Mouse (Mus musculus) cerebellum, adult 9-11 months (tissue): Measurements from ENCODE around the gene Atad5.
"Not testable (repeated sequence)": the region's sequence is repeated elsewhere in the genome, so short reads cannot be mapped to it uniquely, and the experiment has no call there.

Source experiments
- DNase-seq: peaks from one replicate; pipeline ENCODE4 v3.0.0; 2022

Atad5 gene

GRCm38 (mm10) chr11:80088917-80089816 lies at the start of gene Atad5:
TSS of gene Atad5 (plus strand) at chr11:80089400.
- DNase-seq, result peak; percentile 82

GRCm38 (mm10) chr11:80042615-80043418 lies 46.4 kb upstream of the Atad5 start:
- DNase-seq, result peak; percentile 12

- DNase-seq, result no peak
Observed at GRCm38 (mm10) chr11:80043419-80043817, 45.8 kb upstream of the Atad5 start.

GRCm38 (mm10) chr11:80046856-80047255 lies 42.3 kb upstream of the Atad5 start:
- DNase-seq, result no peak

- no peak for DNase-seq
Observed at GRCm38 (mm10) chr11:80050088-80050487, 39.1 kb upstream of the Atad5 start.

- no peak for DNase-seq
Observed at GRCm38 (mm10) chr11:80052456-80052855, 36.7 kb upstream of the Atad5 start.

- DNase-seq, result no peak
Observed at GRCm38 (mm10) chr11:80053171-80053570, 36.0 kb upstream of the Atad5 start.

- DNase-seq, result no peak
Observed at GRCm38 (mm10) chr11:80054659-80055058, 34.5 kb upstream of the Atad5 start.

- no peak for DNase-seq
Observed at GRCm38 (mm10) chr11:80056141-80056540, 33.1 kb upstream of the Atad5 start.

GRCm38 (mm10) chr11:80062159-80062558 lies 27.0 kb upstream of the Atad5 start:
- no peak for DNase-seq

GRCm38 (mm10) chr11:80066373-80066772 lies 22.8 kb upstream of the Atad5 start:
- DNase-seq, result not testable (repeated sequence)

- no peak for DNase-seq
Observed at GRCm38 (mm10) chr11:80067558-80067957, 21.6 kb upstream of the Atad5 start.

GRCm38 (mm10) chr11:80069815-80070214 lies 19.4 kb upstream of the Atad5 start:
- DNase-seq, result no peak

GRCm38 (mm10) chr11:80071039-80071438 lies 18.2 kb upstream of the Atad5 start:
- DNase-seq, result no peak

- DNase-seq, result no peak
Observed at GRCm38 (mm10) chr11:80072365-80072764, 16.8 kb upstream of the Atad5 start.

GRCm38 (mm10) chr11:80075608-80076277 lies 13.5 kb upstream of the Atad5 start:
- DNase-seq, result no peak

GRCm38 (mm10) chr11:80077784-80078545 lies 11.2 kb upstream of the Atad5 start:
- no peak for DNase-seq

- DNase-seq, result no peak
Observed at GRCm38 (mm10) chr11:80078831-80079230, 10.4 kb upstream of the Atad5 start.

- DNase-seq, result no peak
Observed at GRCm38 (mm10) chr11:80079751-80080150, 9.4 kb upstream of the Atad5 start.

GRCm38 (mm10) chr11:80080381-80080825 lies 8.8 kb upstream of the Atad5 start:
- no peak for DNase-seq

GRCm38 (mm10) chr11:80080826-80081728 lies 8.1 kb upstream of the Atad5 start, which contains the start of gene Crlf3:
TSS of gene Crlf3 (minus strand) at chr11:80080991.
- peak; percentile 92 for DNase-seq
